Mouse (Mus musculus): ENCODE results near the gene Wnk1.

DNA sequence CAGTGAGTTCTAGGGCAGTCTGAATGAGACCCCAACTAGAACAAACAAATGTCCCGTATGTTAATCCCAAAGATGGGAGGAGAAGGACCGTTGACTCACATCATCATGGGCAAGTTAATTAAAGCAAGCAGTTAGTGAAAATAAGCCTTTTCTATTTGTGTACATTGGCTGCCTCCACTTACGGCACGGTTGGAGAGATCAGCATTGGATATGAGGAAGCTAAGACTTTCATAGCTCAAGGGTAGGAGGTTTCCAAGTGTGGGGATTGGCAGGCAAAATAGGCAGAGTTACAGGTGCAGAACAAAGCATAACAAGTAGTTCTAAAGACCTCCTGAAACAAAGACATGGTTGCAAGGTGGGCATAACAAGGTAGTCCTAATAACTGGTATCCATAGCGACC is 133.0 kb downstream of the Wnk1 start:
- TF ChIP-seq CTCF (IDR thresholded peaks at IDR 0.05; ENCODE audit: low read depth) (no peak), EP300 (IDR thresholded peaks at IDR 0.05; ENCODE audit: low read depth) (no peak)
